Mouse (Mus musculus): ENCODE data around the gene Shd.

Shd gene

DNA sequence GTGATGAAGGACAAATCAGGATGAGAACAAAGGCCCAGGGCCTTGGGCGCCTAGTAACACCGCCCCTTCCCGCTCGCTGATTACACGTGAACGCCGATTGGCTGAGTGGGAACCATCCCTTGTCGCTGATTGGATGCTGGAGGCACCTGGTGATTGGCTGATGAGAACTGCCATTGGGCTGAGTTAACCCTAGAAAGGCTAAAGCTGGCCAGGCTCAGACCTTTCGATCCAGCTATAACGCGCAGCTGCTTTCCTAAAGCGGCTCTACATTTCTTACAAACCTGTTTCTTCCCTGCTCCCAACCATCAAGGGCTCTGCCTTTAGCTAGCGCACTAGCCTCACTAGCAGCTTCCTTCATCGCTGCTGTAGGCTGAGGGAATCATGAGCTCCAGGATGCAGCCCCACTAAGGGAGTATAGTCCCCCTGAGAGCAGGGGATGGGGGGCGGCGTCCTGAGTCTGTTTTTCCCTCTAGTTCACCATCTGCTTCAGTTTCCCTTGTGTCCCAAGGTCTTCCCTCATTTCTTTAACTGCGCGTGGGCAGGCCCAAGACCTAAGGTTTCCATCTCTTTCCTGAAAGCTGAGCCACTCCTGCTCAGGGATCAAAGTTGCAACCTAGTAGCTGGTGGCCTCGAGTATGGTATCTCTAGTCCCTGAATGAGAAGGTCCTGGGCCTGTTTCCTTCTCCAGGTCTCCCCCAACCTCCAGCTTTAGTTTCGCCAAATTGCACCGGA lies 38.3 kb downstream of the Shd start:
- peak; percentile 87 for DNase-seq

- DNase-seq, result peak; percentile 93
Measured at GRCm38 (mm10) chr17:56009088-56009961, 39.1 kb downstream of the Shd start.

GRCm38 (mm10) chr17:56009962-56010240 lies 39.6 kb downstream of the Shd start:
- DNase-seq, result no peak

GRCm38 (mm10) chr17:56010255-56010654 lies 40.0 kb downstream of the Shd start:
- no peak for DNase-seq

DNA sequence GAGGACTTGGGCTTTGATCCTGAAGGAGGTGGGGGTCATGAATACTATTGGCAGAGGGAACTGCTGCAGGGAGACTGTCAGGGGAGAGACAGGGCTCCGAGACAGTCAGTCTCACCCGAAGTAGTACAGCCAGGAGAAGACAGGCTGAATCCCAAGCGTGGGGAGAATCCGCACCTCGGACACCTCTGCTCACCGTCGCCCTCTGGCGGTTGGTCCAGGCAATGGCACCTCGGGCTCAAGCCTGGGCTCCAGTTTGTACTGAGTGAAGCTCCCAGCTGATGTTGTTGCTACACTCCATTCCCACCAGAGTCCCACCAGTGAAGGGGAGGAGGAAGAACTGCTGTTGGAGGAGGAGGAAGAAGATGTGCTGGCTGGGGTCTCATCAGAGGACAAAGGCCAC lies 40.4 kb downstream of the Shd start:
- DNase-seq, result peak; percentile 93

DNA sequence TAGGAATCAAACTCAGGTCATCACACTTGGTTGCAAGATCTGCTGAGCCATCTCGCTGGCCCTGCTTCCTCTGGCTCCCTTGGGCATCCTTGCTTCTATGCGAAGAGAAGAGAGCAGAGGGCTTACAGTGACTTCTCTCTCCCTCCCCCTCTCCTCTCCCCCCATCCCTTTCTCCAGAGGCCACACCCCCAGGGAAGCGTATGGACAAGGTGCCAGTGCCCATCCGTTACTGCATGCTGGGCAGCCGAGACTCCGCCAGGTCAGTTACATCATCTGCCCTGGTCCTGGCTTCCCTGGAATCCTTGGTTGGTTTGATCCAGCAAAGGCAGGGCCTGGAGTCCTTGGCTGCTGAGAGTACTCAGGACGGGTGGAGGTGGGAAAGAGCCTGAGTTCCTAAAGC lies 41.2 kb downstream of the Shd start:
- DNase-seq, result no peak

DNA sequence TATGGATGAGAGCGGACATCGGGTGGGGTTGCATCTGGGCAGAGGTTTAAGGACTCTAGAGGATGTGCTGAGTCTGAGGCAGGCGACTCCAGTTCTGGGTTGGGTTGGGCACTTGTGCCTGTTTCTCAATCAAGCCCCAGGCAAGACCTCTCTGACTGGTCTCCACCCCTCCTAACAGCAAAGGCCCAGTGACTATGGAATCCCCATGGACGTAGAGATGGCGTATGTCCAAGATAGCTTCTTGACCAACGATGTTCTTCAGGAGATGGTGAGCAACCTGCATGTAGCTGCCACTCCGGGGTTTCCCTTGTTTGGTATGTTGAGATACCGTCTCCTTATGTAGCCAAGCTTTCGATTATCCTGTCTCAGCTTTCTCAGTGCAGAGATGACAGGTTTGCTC lies 45.0 kb downstream of the Shd start:
- no peak for DNase-seq

DNA sequence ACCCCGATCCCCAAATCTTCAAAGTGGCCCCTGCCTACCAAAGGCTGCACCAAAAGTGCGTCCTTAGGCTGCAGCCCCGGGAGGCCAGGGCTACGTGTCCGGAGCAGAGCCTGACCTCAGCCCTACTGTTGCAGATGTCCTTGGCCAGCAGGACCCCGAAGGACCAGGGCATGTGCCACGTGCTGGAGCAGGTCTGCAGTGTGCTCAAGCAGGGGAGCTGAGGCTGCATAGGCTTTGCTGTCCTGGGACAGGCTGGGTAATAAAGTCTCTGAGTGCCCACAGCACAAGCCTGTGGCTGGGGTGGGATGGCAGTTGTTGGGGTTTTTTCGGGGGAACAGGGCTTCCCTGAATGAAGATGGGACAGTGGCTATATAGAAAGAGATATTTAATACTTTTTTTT lies 46.1 kb downstream of the Shd start:
- DNase-seq, result no peak

DNA sequence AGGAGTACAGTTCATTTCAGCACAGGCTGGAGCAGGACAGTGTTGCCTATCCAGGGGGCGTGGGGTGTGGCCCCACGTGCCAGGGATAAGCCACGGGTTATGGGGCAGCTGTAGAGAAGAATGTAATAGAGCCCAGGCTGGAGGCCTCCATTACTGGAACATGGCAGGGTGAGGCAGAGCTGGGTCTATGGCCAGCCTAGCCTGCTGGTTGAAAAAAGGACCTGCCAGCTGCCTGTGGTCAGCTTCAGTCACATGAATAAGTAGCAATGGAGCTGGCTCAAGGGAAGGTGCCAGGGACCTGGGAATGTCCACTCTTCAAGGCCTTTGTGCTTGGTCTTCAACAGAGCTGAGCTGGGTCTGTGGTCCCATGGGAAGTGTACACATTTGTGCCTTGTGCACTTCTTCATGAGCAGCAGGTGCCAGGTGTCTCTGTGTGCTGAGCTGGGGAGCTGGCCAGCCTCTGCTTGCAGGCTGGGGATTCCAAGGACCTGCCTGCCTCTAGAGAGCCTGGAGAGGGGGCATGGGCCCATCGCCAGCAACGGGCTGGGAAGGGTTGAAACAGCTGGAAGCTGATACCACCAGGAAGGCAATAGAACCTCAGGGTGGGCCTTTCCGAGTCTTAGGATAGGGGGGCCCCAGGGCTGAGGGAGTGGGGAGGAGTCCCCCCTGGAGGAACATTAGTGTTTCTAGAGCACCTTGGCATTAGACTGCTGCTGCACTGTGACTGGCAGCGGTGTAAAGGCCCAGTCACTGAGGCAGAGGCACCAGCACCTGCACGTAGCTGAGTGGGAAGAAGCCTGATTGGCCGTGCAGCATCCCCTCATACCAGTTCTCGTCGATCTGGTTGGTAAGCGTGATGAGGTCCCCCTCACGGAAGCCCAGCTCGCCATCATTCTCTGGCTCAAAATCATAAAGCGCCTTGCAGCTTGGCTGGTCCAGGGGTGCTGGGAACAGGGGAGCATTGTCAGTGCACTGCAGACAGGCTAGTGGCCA lies 46.8 kb downstream of the Shd start:
- no peak for DNase-seq

GRCm38 (mm10) chr17:56017848-56018247 lies 47.6 kb downstream of the Shd start:
- DNase-seq, result no peak

- DNase-seq, result peak; percentile 90
Measured at GRCm38 (mm10) chr17:56018347-56019131, 48.3 kb downstream of the Shd start.

- DNase-seq, result peak; percentile 47
Measured at GRCm38 (mm10) chr17:56020400-56021084, 50.3 kb downstream of the Shd start.

DNA sequence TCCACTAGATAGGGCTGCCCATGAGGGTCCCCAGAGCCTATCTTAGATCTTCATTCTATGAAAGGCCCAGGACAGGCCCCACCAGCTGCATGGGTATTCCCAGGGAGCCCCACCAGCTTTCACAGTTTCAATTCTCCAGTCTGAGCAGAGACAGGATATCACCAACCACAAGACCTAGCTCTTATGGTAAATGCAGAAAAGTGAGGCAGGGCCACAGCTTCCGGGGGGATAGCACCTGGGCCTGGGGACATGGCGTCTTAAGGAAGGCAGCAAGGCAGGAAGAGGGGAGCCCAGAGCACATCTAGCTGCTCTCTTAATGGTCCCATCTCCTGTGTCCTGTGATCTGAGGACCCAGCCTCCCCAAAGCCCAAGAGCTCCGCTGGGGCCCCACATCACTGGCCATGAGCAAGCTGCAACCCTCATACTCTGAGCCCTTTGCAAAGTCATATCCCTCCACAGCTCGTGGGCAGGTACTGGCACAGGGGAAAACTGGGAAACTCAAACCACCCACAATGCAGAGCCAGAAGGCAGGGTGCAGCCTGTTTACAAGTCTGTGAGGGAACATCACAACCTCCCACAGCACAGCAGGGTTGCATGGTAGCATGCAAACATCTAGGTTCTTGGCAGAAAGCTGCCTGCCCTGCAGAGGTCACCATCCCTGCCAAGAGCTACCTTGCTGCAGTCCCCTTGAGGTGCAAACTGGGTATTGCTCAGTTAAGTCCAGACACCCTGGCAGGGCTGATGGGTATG lies 51.1 kb downstream of the Shd start:
- DNase-seq, result peak; percentile 76

GRCm38 (mm10) chr17:56022131-56022988 lies 52.1 kb downstream of the Shd start:
- DNase-seq, result peak; percentile 28

DNA sequence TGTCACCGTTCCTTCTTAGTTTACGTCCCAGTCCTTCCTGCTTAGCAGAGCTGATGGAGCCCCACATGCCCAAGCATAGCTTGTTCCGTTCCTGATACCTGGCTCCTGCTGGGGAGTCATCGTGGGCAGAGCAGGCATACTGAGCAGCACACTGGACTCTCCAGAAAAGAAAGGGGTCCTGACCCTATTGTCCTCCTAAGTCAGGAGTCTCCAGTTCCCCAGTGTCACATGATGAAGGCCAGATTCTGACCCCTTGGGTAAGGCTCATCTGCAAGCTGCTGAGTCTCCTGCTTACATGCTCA lies 52.7 kb downstream of the Shd start:
- DNase-seq, result no peak

GRCm38 (mm10) chr17:56023386-56023785 lies 53.1 kb downstream of the Shd start:
- DNase-seq, result peak; percentile 44

DNA sequence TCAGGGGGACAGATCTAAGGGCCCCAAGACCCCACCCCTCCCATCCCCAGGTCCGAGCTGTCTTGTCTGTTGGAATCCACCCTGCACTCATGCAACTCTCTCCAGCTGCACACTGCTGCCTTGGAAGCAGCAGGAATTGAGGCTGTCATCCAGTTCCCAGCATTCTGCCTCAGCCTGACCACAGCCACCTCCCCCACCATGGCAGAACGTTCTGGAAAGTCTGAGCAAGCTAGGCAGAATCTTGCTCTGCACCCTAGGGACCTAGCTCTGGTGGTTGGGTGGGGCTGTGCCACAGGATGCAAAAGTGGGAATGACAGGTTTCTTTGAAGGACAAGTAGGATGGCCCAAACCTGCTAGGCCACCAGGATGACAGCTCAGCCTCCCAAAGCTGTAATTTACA lies 54.2 kb downstream of the Shd start:
- DNase-seq, result no peak

- peak; percentile 9 for DNase-seq
Measured at GRCm38 (mm10) chr17:56024931-56025330, 54.7 kb downstream of the Shd start.

All from thymus, postnatal 4 days (tissue).